Mouse (Mus musculus) limb, embryonic 15.5 days (tissue): ENCODE measurements at regions not wholly inside any gene's neighbourhood (a gene's known extent, or its start where the extent isn't known, plus 50 kb on each side); places are given as distances from the start of the nearest gene placed in this dataset.

ENCODE experiments used
- ATAC-seq: fragments of 200-750 bp; cut with Nextera tagmentation; 2 replicates; pipeline ENCODE4 v1.8.0; 2017; ENCODE audit warnings: low read depth, moderate TSS enrichment; ENCODE audit not compliant: insufficient number of reproducible peaks, low FRiP score, low TSS enrichment
- H3K27ac ChIP-seq: fragments of 300-500 bp; sonication (generic); 2 replicates; pipeline ENCODE4 v1.5.1; 2015; ENCODE audit warnings: moderate library complexity, mild to moderate bottlenecking, inconsistent platforms
- H3K27me3 ChIP-seq: fragments of 300-500 bp; sonication (generic); 2 replicates; pipeline ENCODE4 v1.6.1; 2015; ENCODE audit warnings: inconsistent platforms
- H3K36me3 ChIP-seq: fragments of 300-500 bp; sonication (generic); 2 replicates; pipeline ENCODE4 v1.6.1; 2015; ENCODE audit warnings: inconsistent platforms
- H3K4me1 ChIP-seq: fragments of 300-500 bp; sonication (generic); 2 replicates; pipeline ENCODE4 v1.6.1; 2015; ENCODE audit warnings: inconsistent platforms
- H3K4me2 ChIP-seq: fragments of 300-500 bp; sonication (generic); 2 replicates; pipeline ENCODE4 v1.6.1; 2015; ENCODE audit warnings: mild to moderate bottlenecking, inconsistent platforms
- H3K4me3 ChIP-seq: fragments of 300-500 bp; sonication (generic); 2 replicates; pipeline ENCODE4 v1.5.1; 2015; ENCODE audit warnings: mild to moderate bottlenecking, inconsistent platforms
- H3K9ac ChIP-seq: fragments of 300-500 bp; sonication (generic); 2 replicates; pipeline ENCODE4 v1.6.1; 2015; ENCODE audit warnings: inconsistent platforms
- H3K9me3 ChIP-seq: fragments of 300-500 bp; sonication (generic); 2 replicates; pipeline ENCODE4 v1.6.1; 2016; ENCODE audit warnings: inconsistent platforms
- WGBS: fragments of 180-500 bp; shearing (Covaris S2); methylation state at CpG from one replicate; pipeline ENCODE4 v1.1.7; 2015; 5-methylcytosine and 5-hydroxymethylcytosine counted together

- 41% methylated on average over 11 of the region's 11 CpGs for WGBS
- Histone ChIP-seq H3K27ac (no peak overlapping the region), H3K4me1 (peaks cover 18% of the 10 kb centered on the region), H3K9me3 (no peaks in the 10 kb centered on the region), H3K4me3 (no peak overlapping the region), H3K9ac (no peak overlapping the region), H3K27me3 (no peaks in the 10 kb centered on the region), H3K4me2 (no peak overlapping the region), H3K36me3 (no peaks in the 10 kb centered on the region)
- ATAC-seq, result no peak
Observed at GRCm38 (mm10) chr9:120679822-120680426, 108.7 kb downstream of the Rpl14 start.

- H3K4me2 ChIP-seq, result no peak overlapping the region
- ATAC-seq, result no peak
- no peak overlapping the region for H3K9ac ChIP-seq
- no peak overlapping the region for H3K27ac ChIP-seq
- H3K36me3 ChIP-seq, result no peaks in the 10 kb centered on the region
- H3K27me3 ChIP-seq, result no peaks in the 10 kb centered on the region
- no peak overlapping the region for H3K4me3 ChIP-seq
- no peaks in the 10 kb centered on the region for H3K9me3 ChIP-seq
- WGBS, result 34% methylated on average over 7 of the region's 7 CpGs
- peaks cover 7% of the 10 kb centered on the region; the same call in 1 of the 2 replicates for H3K4me1 ChIP-seq
Observed at GRCm38 (mm10) chr9:120681404-120681803, 110.2 kb downstream of the Rpl14 start.

GRCm38 (mm10) chr9:120685961-120686360, 114.7 kb downstream of the Rpl14 start:
- Histone ChIP-seq H3K27me3 (no peaks in the 10 kb centered on the region), H3K4me1 (peaks cover 16% of the 10 kb centered on the region), H3K9ac (no peak overlapping the region), H3K4me2 (no peak overlapping the region), H3K36me3 (no peaks in the 10 kb centered on the region), H3K4me3 (no peak overlapping the region), H3K27ac (no peak overlapping the region), H3K9me3 (no peaks in the 10 kb centered on the region)
- WGBS, result 9% methylated on average over 7 of the region's 7 CpGs
- ATAC-seq, result no peak

- Histone ChIP-seq H3K4me2 (no peak overlapping the region), H3K9me3 (no peaks in the 10 kb centered on the region), H3K36me3 (no peaks in the 10 kb centered on the region), H3K9ac (no peak overlapping the region), H3K4me3 (no peak overlapping the region), H3K27me3 (no peaks in the 10 kb centered on the region), H3K27ac (no peak overlapping the region), H3K4me1 (peaks cover 34% of the 10 kb centered on the region)
- ATAC-seq, result no peak
- WGBS, result 77% methylated on average over 11 of the region's 11 CpGs
Observed at GRCm38 (mm10) chr9:120689025-120689424, 117.8 kb downstream of the Rpl14 start.

- Histone ChIP-seq H3K27ac (peak overlapping the region; percentile 98), H3K36me3 (no peaks in the 10 kb centered on the region), H3K4me2 (peak overlapping the region; percentile 47), H3K27me3 (no peaks in the 10 kb centered on the region), H3K9me3 (no peaks in the 10 kb centered on the region), H3K9ac (no peak overlapping the region), H3K4me3 (no peak overlapping the region), H3K4me1 (peaks cover 34% of the 10 kb centered on the region)
- WGBS, result 12% methylated on average over 5 of the region's 5 CpGs
- no peak for ATAC-seq
Observed at GRCm38 (mm10) chr9:120690510-120690909, 119.3 kb downstream of the Rpl14 start.

- H3K4me2 ChIP-seq, result peak overlapping the region; percentile 47
- H3K27ac ChIP-seq, result peak overlapping the region; percentile 98
- no peaks in the 10 kb centered on the region for H3K36me3 ChIP-seq
- H3K27me3 ChIP-seq, result no peaks in the 10 kb centered on the region
- peaks cover 34% of the 10 kb centered on the region for H3K4me1 ChIP-seq
- H3K4me3 ChIP-seq, result peak overlapping the region; percentile 24
- 0 out of 2 replicates have a peak overlapping the region, but pooled peaks have one; percentile 10 for H3K9ac ChIP-seq
- WGBS, result 2% methylated on average over 30 of the region's 30 CpGs
- no peaks in the 10 kb centered on the region for H3K9me3 ChIP-seq
- peak; percentile 88 for ATAC-seq
Observed at GRCm38 (mm10) chr9:120690961-120691941, 120.0 kb downstream of the Rpl14 start.

GRCm38 (mm10) chr9:120691971-120692401, 120.7 kb downstream of the Rpl14 start:
- H3K36me3 ChIP-seq, result no peaks in the 10 kb centered on the region
- H3K4me1 ChIP-seq, result peaks cover 34% of the 10 kb centered on the region
- no peaks in the 10 kb centered on the region for H3K27me3 ChIP-seq
- H3K9me3 ChIP-seq, result no peaks in the 10 kb centered on the region
- H3K9ac ChIP-seq, result no peak overlapping the region
- peak overlapping the region; percentile 47 for H3K4me2 ChIP-seq
- 21% methylated on average over 14 of the region's 14 CpGs for WGBS
- peak overlapping the region; percentile 98 for H3K27ac ChIP-seq
- ATAC-seq, result no peak
- peak overlapping the region; percentile 24 for H3K4me3 ChIP-seq

- Histone ChIP-seq H3K27me3 (no peaks in the 10 kb centered on the region), H3K4me2 (no peak overlapping the region), H3K9me3 (no peaks in the 10 kb centered on the region), H3K27ac (no peak overlapping the region), H3K36me3 (no peaks in the 10 kb centered on the region), H3K4me1 (peaks cover 40% of the 10 kb centered on the region), H3K9ac (no peak overlapping the region), H3K4me3 (no peak overlapping the region)
- WGBS, result 48% methylated on average over 5 of the region's 5 CpGs
- ATAC-seq, result no peak
Observed at GRCm38 (mm10) chr9:120694457-120694856, 123.2 kb downstream of the Rpl14 start.

GRCm38 (mm10) chr9:120695966-120696365, 124.7 kb downstream of the Rpl14 start:
- 86% methylated on average over 10 of the region's 10 CpGs for WGBS

GRCm38 (mm10) chr9:120697749-120698148, 126.5 kb downstream of the Rpl14 start:
- peaks cover 11% of the 10 kb centered on the region for H3K4me1 ChIP-seq
- H3K4me3 ChIP-seq, result no peak overlapping the region
- no peak overlapping the region for H3K4me2 ChIP-seq
- H3K36me3 ChIP-seq, result no peaks in the 10 kb centered on the region
- H3K27me3 ChIP-seq, result no peaks in the 10 kb centered on the region
- no peak overlapping the region for H3K9ac ChIP-seq
- no peak for ATAC-seq
- no peaks in the 10 kb centered on the region for H3K9me3 ChIP-seq
- WGBS, result 68% methylated on average over 7 of the region's 7 CpGs
- H3K27ac ChIP-seq, result no peak overlapping the region; the same call in 1 of the 2 replicates

More at GRCm38 (mm10) chr9:120695966-120696365, 124.7 kb downstream of the Rpl14 start:
- Histone ChIP-seq H3K4me1 (peaks cover 27% of the 10 kb centered on the region), H3K9ac (no peak overlapping the region), H3K36me3 (no peaks in the 10 kb centered on the region), H3K4me3 (no peak overlapping the region), H3K27me3 (no peaks in the 10 kb centered on the region), H3K9me3 (no peaks in the 10 kb centered on the region), H3K4me2 (no peak overlapping the region), H3K27ac (no peak overlapping the region)
- ATAC-seq, result no peak

GRCm38 (mm10) chr9:120699781-120700180, 128.5 kb downstream of the Rpl14 start:
- H3K4me1 ChIP-seq, result peaks cover 15% of the 10 kb centered on the region
- no peak overlapping the region for H3K27ac ChIP-seq
- no peak overlapping the region for H3K4me2 ChIP-seq
- H3K27me3 ChIP-seq, result no peaks in the 10 kb centered on the region
- no peak overlapping the region for H3K9ac ChIP-seq
- 78% methylated on average over 5 of the region's 5 CpGs for WGBS
- H3K9me3 ChIP-seq, result no peaks in the 10 kb centered on the region
- H3K4me3 ChIP-seq, result no peak overlapping the region
- no peaks in the 10 kb centered on the region for H3K36me3 ChIP-seq
- ATAC-seq, result no peak

- H3K27me3 ChIP-seq, result no peaks in the 10 kb centered on the region
- peaks cover 19% of the 10 kb centered on the region for H3K4me1 ChIP-seq
- no peak overlapping the region for H3K4me2 ChIP-seq
- H3K36me3 ChIP-seq, result no peaks in the 10 kb centered on the region
- no peak overlapping the region for H3K9ac ChIP-seq
- WGBS, result 60% methylated on average over 7 of the region's 7 CpGs
- H3K4me3 ChIP-seq, result no peak overlapping the region
- no peak for ATAC-seq
- H3K27ac ChIP-seq, result no peak overlapping the region
- H3K9me3 ChIP-seq, result no peaks in the 10 kb centered on the region
Observed at GRCm38 (mm10) chr9:120702836-120703235, 131.6 kb downstream of the Rpl14 start.
